Mouse (Mus musculus): ENCODE measurements around the gene Tmeff2. TPM values are rescaled to one million over a fixed set of nuclear protein-coding genes. Genes with fewer than 3 reads are reported as not detected.

Gene Tmeff2
- polyA plus RNA-seq, 1 experiment from 2014 or later, result 14.3 TPM

- Histone ChIP-seq H3K4me2 (no peak overlapping the region), H3K4me3 (no peak overlapping the region), H3K27ac (no peak overlapping the region), H3K27me3 (no peaks in the 10 kb centered on the region), H3K9ac (no peak overlapping the region), H3K9me3 (replicated peaks) (no peaks in the 10 kb centered on the region), H3K36me3 (ENCODE audit: poor library complexity, severe bottlenecking) (no peaks in the 10 kb centered on the region), H3K4me1 (no peaks in the 10 kb centered on the region)
- ATAC-seq, result no peak
- 92% methylated on average over 2 of the region's 2 CpGs for WGBS
Measured at GRCm38 (mm10) chr1:51184276-51184675, 283.8 kb downstream of the Tmeff2 start.

GRCm38 (mm10) chr1:51189008-51189407, 288.6 kb downstream of the Tmeff2 start:
- Histone ChIP-seq H3K4me2 (no peak overlapping the region), H3K27ac (no peak overlapping the region), H3K36me3 (ENCODE audit: poor library complexity, severe bottlenecking) (no peaks in the 10 kb centered on the region), H3K9me3 (replicated peaks) (no peaks in the 10 kb centered on the region), H3K27me3 (no peaks in the 10 kb centered on the region), H3K4me1 (no peaks in the 10 kb centered on the region), H3K4me3 (no peak overlapping the region), H3K9ac (no peak overlapping the region)
- 96% methylated on average over 5 of the region's 5 CpGs for WGBS
- no peak for ATAC-seq

GRCm38 (mm10) chr1:51191253-51191652, 290.8 kb downstream of the Tmeff2 start:
- Histone ChIP-seq H3K27ac (no peak overlapping the region), H3K9me3 (replicated peaks) (no peaks in the 10 kb centered on the region), H3K9ac (no peak overlapping the region), H3K4me3 (no peak overlapping the region), H3K36me3 (ENCODE audit: poor library complexity, severe bottlenecking) (no peaks in the 10 kb centered on the region), H3K27me3 (no peaks in the 10 kb centered on the region), H3K4me1 (no peaks in the 10 kb centered on the region), H3K4me2 (no peak overlapping the region)
- ATAC-seq, result no peak

- H3K4me3 ChIP-seq, result no peak overlapping the region
- 75% methylated on average over 6 of the region's 6 CpGs for WGBS
- no peak overlapping the region for H3K9ac ChIP-seq
- no peaks in the 10 kb centered on the region for H3K27me3 ChIP-seq
- no peak overlapping the region for H3K4me2 ChIP-seq
- H3K9me3 ChIP-seq (replicated peaks), result no peaks in the 10 kb centered on the region
- ATAC-seq, result 0 out of 2 replicates have a peak, but pooled peaks have one; percentile 10
- no peak overlapping the region for H3K27ac ChIP-seq
- no peaks in the 10 kb centered on the region for H3K36me3 ChIP-seq (ENCODE audit: poor library complexity, severe bottlenecking)
- no peaks in the 10 kb centered on the region for H3K4me1 ChIP-seq
Measured at GRCm38 (mm10) chr1:51191872-51192613, 291.6 kb downstream of the Tmeff2 start.

GRCm38 (mm10) chr1:51199088-51199830, 298.8 kb downstream of the Tmeff2 start:
- Histone ChIP-seq H3K9me3 (replicated peaks) (no peaks in the 10 kb centered on the region), H3K4me3 (no peak overlapping the region), H3K27ac (no peak overlapping the region), H3K36me3 (ENCODE audit: poor library complexity, severe bottlenecking) (no peaks in the 10 kb centered on the region), H3K27me3 (no peaks in the 10 kb centered on the region), H3K9ac (no peak overlapping the region), H3K4me1 (no peaks in the 10 kb centered on the region), H3K4me2 (no peak overlapping the region)
- ATAC-seq, result peak; percentile 30; the same call in 1 of the 2 replicates
- 85% methylated on average over 11 of the region's 11 CpGs for WGBS

GRCm38 (mm10) chr1:51199954-51200353, 299.5 kb downstream of the Tmeff2 start:
- 90% methylated on average over 3 of the region's 3 CpGs for WGBS
- Histone ChIP-seq H3K36me3 (ENCODE audit: poor library complexity, severe bottlenecking) (no peaks in the 10 kb centered on the region), H3K9me3 (replicated peaks) (no peaks in the 10 kb centered on the region), H3K4me1 (no peaks in the 10 kb centered on the region), H3K27ac (no peak overlapping the region), H3K4me2 (no peak overlapping the region), H3K27me3 (no peaks in the 10 kb centered on the region), H3K4me3 (no peak overlapping the region), H3K9ac (no peak overlapping the region)
- no peak for ATAC-seq

- no peak overlapping the region for H3K27ac ChIP-seq
- ATAC-seq, result 0 out of 2 replicates have a peak, but pooled peaks have one; percentile 28
Measured at GRCm38 (mm10) chr1:51215631-51216030, 315.2 kb downstream of the Tmeff2 start.

GRCm38 (mm10) chr1:51216292-51217050, 316.0 kb downstream of the Tmeff2 start:
- Histone ChIP-seq H3K9ac (no peak overlapping the region), H3K27ac (peak overlapping the region; percentile 60), H3K9me3 (replicated peaks) (no peaks in the 10 kb centered on the region), H3K4me1 (peaks cover 19% of the 10 kb centered on the region), H3K36me3 (ENCODE audit: poor library complexity, severe bottlenecking) (no peaks in the 10 kb centered on the region), H3K4me3 (no peak overlapping the region), H3K4me2 (no peak overlapping the region), H3K27me3 (no peaks in the 10 kb centered on the region)
- ATAC-seq, result peak; percentile 96
- WGBS, result 23% methylated on average over 5 of the region's 5 CpGs

More at GRCm38 (mm10) chr1:51215631-51216030, 315.2 kb downstream of the Tmeff2 start:
- Histone ChIP-seq H3K27me3 (no peaks in the 10 kb centered on the region), H3K4me3 (no peak overlapping the region), H3K36me3 (ENCODE audit: poor library complexity, severe bottlenecking) (no peaks in the 10 kb centered on the region), H3K9me3 (replicated peaks) (no peaks in the 10 kb centered on the region), H3K4me2 (no peak overlapping the region), H3K9ac (no peak overlapping the region), H3K4me1 (peaks cover 19% of the 10 kb centered on the region)
- 83% methylated on average over 3 of the region's 3 CpGs for WGBS

GRCm38 (mm10) chr1:51217227-51217626, 316.8 kb downstream of the Tmeff2 start:
- Histone ChIP-seq H3K4me2 (no peak overlapping the region), H3K9me3 (replicated peaks) (no peaks in the 10 kb centered on the region), H3K36me3 (ENCODE audit: poor library complexity, severe bottlenecking) (no peaks in the 10 kb centered on the region), H3K27ac (peak overlapping the region; percentile 60), H3K4me3 (no peak overlapping the region), H3K9ac (no peak overlapping the region), H3K27me3 (no peaks in the 10 kb centered on the region), H3K4me1 (peaks cover 19% of the 10 kb centered on the region)
- ATAC-seq, result no peak
- 64% methylated on average over 7 of the region's 7 CpGs for WGBS

GRCm38 (mm10) chr1:51225156-51225555, 324.7 kb downstream of the Tmeff2 start:
- no peaks in the 10 kb centered on the region for H3K36me3 ChIP-seq (ENCODE audit: poor library complexity, severe bottlenecking)
- H3K9ac ChIP-seq, result no peak overlapping the region
- H3K27me3 ChIP-seq, result no peaks in the 10 kb centered on the region
- H3K4me3 ChIP-seq, result no peak overlapping the region
- no peak overlapping the region for H3K27ac ChIP-seq
- H3K9me3 ChIP-seq (replicated peaks), result no peaks in the 10 kb centered on the region
- no peak overlapping the region for H3K4me2 ChIP-seq
- ATAC-seq, result no peak
- 94% methylated on average over 7 of the region's 7 CpGs for WGBS
- H3K4me1 ChIP-seq, result no peaks in the 10 kb centered on the region
